Mouse (Mus musculus) thymus, adult 2 months (tissue): ENCODE data around the gene Mad1l1.

Experiments used
- CTCF ChIP-seq: fragments of 200-500 bp; IDR thresholded peaks from 2 replicates; pipeline ENCODE4 v1.5.1; 2012; ENCODE audit warnings: mild to moderate bottlenecking, control low read depth, low read length, moderate library complexity, borderline replicate concordance; ENCODE audit not compliant: control insufficient read depth, poor library complexity, insufficient read depth; ENCODE audit errors: extremely low read depth
- POLR2A ChIP-seq: fragments of 200-500 bp; IDR thresholded peaks from 2 replicates; pipeline ENCODE4 v1.6.1; 2012; ENCODE audit warnings: mild to moderate bottlenecking, low read length, control low read depth, moderate library complexity; ENCODE audit not compliant: control insufficient read depth, poor library complexity, insufficient read depth; ENCODE audit errors: extremely low read depth

- TF ChIP-seq CTCF, result no peak
- no peak for TF ChIP-seq POLR2A
These were observed 162.3 kb downstream of the Mad1l1 start for GRCm38 (mm10) chr5:140159007-140159406.
